Mouse (Mus musculus) CH12.LX (cell line): Measurements from ENCODE around the gene Cela3a.

Source experiments
- BHLHE40 ChIP-seq: IDR thresholded peaks from 2 replicates; pipeline ENCODE4 v1.6.1; 2011; ENCODE audit warnings: mild to moderate bottlenecking, low read depth, low read length, improper control_type of control experiment
- CTCF ChIP-seq, 2 experiments: IDR thresholded peaks in 1 of 2; conservative IDR thresholded peaks in 1 of 2; 2 replicates each; pipeline ENCODE4 v1.5.1; 2011 to 2012; ENCODE audit warnings: low read depth in 2 of 2, low read length in 2 of 2, improper control_type of control experiment in 1 of 2, inconsistent platforms in 1 of 2, mild to moderate bottlenecking in 1 of 2, moderate library complexity in 1 of 2
- EP300 ChIP-seq: IDR thresholded peaks from 2 replicates; pipeline ENCODE4 v1.6.1; 2011; ENCODE audit warnings: low read length, improper control_type of control experiment
- JUND ChIP-seq: conservative IDR thresholded peaks from 2 replicates; pipeline ENCODE4 v1.6.1; 2011; ENCODE audit warnings: low read depth, low read length, improper control_type of control experiment
- KAT2A ChIP-seq: IDR thresholded peaks from 2 replicates; pipeline ENCODE4 v1.6.1; 2012; ENCODE audit warnings: low read length, improper control_type of control experiment, inconsistent platforms; ENCODE audit not compliant: insufficient replicate concordance
- MAFK ChIP-seq: IDR thresholded peaks from 2 replicates; pipeline ENCODE4 v1.6.1; 2011; ENCODE audit warnings: low read length, improper control_type of control experiment; ENCODE audit not compliant: insufficient replicate concordance
- MAX ChIP-seq: IDR thresholded peaks from 2 replicates; pipeline ENCODE4 v1.6.1; 2011; ENCODE audit warnings: low read length, improper control_type of control experiment
- MAZ ChIP-seq: IDR thresholded peaks from 2 replicates; pipeline ENCODE4 v1.6.1; 2012; ENCODE audit warnings: low read depth, mild to moderate bottlenecking, inconsistent platforms, low read length, improper control_type of control experiment, moderate library complexity
- POLR2A ChIP-seq: IDR thresholded peaks from 2 replicates; pipeline ENCODE4 v1.6.1; 2011; ENCODE audit warnings: low read depth, mild to moderate bottlenecking, improper control_type of control experiment, low read length
- SMC3 ChIP-seq: IDR thresholded peaks from 2 replicates; pipeline ENCODE4 v1.6.1; 2011; ENCODE audit warnings: low read depth, low read length, improper control_type of control experiment
- TBP ChIP-seq: conservative IDR thresholded peaks from 2 replicates; pipeline ENCODE4 v1.6.1; 2011; ENCODE audit warnings: low read depth, low read length, improper control_type of control experiment
- USF1 ChIP-seq: IDR thresholded peaks from 2 replicates; pipeline ENCODE4 v1.6.1; 2014; ENCODE audit warnings: low read depth, mild to moderate bottlenecking, inconsistent platforms, low read length, improper control_type of control experiment
- ZMIZ1 ChIP-seq: IDR thresholded peaks from 2 replicates; pipeline ENCODE4 v1.6.1; 2012; ENCODE audit warnings: low read depth, mild to moderate bottlenecking, inconsistent platforms, low read length, improper control_type of control experiment
- ZNF384 ChIP-seq: IDR thresholded peaks from 2 replicates; pipeline ENCODE4 v1.6.1; 2012; ENCODE audit warnings: low read depth, low read length, improper control_type of control experiment, inconsistent platforms

DNA sequence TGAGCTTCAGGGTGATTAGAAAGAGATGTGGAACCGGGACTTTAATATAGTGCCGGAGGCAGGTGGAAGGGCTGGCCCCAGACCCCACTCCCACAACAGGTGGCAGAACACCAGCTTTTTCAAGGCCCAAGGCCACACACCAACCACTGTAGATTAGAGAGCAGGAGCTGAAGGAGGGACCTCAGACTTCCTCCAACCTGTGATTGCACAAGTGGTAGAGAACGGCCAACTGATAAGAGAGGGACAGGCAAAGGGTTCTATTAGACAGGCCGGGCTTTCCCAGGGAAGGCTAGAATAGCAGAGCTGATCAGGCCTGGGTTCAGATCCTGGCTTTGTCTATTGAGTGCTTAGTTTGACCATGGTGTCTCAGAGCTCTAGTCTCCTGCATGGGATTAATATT is 20.9 kb upstream of the Cela3a start, which contains the start of gene Cela3b:
- TF ChIP-seq POLR2A (no peak), ZMIZ1 (no peak), EP300 (no peak), MAFK (no peak), SMC3 (no peak), BHLHE40 (no peak), MAX (no peak), CTCF (conservative IDR thresholded peaks at IDR 0.05 in 1 of 2, IDR thresholded peaks at IDR 0.05 in 1 of 2; ENCODE audit: low read depth in 2 of 2, low read length in 2 of 2) (no peak), KAT2A (no peak), JUND (no peak), USF1 (no peak), MAZ (no peak), TBP (no peak), ZNF384 (no peak)
